Mouse (Mus musculus): ENCODE measurements at regions not wholly inside any gene's neighbourhood (a gene's known extent, or its start where the extent isn't known, plus 50 kb on each side); places are given as distances from the start of the nearest gene placed in this dataset.

DNA sequence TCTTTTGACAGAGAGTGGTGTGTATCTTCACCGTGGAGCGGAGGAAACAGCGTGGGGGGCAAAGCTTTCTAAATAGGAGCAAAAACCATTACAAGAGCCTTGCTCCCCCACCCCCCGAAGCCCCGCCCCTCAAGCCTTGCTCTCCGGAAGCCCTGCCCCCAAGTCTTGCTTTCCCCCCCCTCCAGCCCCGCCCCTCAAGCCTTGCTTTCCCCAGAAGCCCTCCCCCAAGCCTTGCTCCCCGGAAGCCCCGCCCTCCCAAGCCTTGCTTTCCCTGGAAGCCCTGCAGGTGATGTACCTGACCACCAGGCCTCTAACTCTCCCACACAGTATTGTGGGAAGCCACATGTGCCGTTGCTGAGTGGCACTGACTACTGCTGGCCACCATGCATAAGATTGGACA lies 214.8 kb upstream of the A430005L14Rik start:
- no peak overlapping the region for H3K9ac ChIP-seq (replicated peaks)
- no peaks in the 10 kb centered on the region for H3K27me3 ChIP-seq
- H3K4me1 ChIP-seq (replicated peaks) = 0 out of 2 replicates have a peak, but pooled peaks cover 3% of the 10 kb centered on the region
- H3K4me2 ChIP-seq (replicated peaks) = no peak overlapping the region
- WGBS = 91% methylated on average over 10 of the region's 10 CpGs
- no peak for ATAC-seq
- no peaks in the 10 kb centered on the region for H3K36me3 ChIP-seq
- H3K27ac ChIP-seq = no peak overlapping the region
- no peak overlapping the region for H3K4me3 ChIP-seq (replicated peaks)
- no peaks in the 10 kb centered on the region for H3K9me3 ChIP-seq

GRCm38 (mm10) chr4:153752791-153753190 lies 204.2 kb upstream of the A430005L14Rik start:
- Histone ChIP-seq H3K4me1 (replicated peaks) (peaks cover 17% of the 10 kb centered on the region), H3K9ac (replicated peaks) (no peak overlapping the region), H3K4me2 (replicated peaks) (no peak overlapping the region), H3K27ac (no peak overlapping the region), H3K4me3 (replicated peaks) (no peak overlapping the region), H3K27me3 (no peaks in the 10 kb centered on the region), H3K9me3 (no peaks in the 10 kb centered on the region), H3K36me3 (no peaks in the 10 kb centered on the region)
- 73% methylated on average over 6 of the region's 6 CpGs for WGBS
- ATAC-seq = no peak

GRCm38 (mm10) chr4:153758323-153758722 lies 198.7 kb upstream of the A430005L14Rik start:
- Histone ChIP-seq H3K36me3 (no peaks in the 10 kb centered on the region), H3K27me3 (no peaks in the 10 kb centered on the region), H3K4me1 (replicated peaks) (peaks cover 6% of the 10 kb centered on the region; the same call in 1 of the 2 replicates), H3K9ac (replicated peaks) (no peak overlapping the region), H3K4me3 (replicated peaks) (no peak overlapping the region), H3K9me3 (no peaks in the 10 kb centered on the region), H3K27ac (no peak overlapping the region), H3K4me2 (replicated peaks) (no peak overlapping the region)
- 93% methylated on average over 6 of the region's 6 CpGs for WGBS
- ATAC-seq = no peak

DNA sequence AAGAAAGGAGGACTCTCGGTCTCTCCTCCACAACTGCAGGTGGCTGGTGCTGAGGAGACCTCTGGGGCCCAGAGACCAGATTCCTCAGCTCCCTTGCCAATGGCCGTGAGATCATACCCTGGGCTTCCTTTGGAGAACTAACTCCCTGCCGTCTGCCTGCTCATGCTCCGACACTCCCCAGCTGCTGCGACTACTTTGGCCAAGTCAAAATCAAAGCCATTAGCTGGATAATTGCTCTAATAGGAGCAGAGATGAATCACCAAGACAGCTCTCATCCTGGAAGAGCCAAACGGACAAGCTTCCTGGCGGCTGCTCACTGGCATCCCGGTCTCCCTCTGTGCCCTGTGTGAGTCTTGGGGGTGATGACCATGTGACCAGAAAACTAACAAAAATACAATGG lies 198.3 kb upstream of the A430005L14Rik start:
- no peak for ATAC-seq

GRCm38 (mm10) chr4:153760934-153761333 lies 196.1 kb upstream of the A430005L14Rik start:
- Histone ChIP-seq H3K4me2 (replicated peaks) (no peak overlapping the region), H3K36me3 (no peaks in the 10 kb centered on the region), H3K27me3 (no peaks in the 10 kb centered on the region), H3K4me1 (replicated peaks) (no peaks in the 10 kb centered on the region), H3K9ac (replicated peaks) (no peak overlapping the region), H3K4me3 (replicated peaks) (no peak overlapping the region), H3K9me3 (no peaks in the 10 kb centered on the region), H3K27ac (no peak overlapping the region)
- 93% methylated on average over 4 of the region's 4 CpGs for WGBS
- ATAC-seq = no peak

More for the DNA sequence above, 198.3 kb upstream of the A430005L14Rik start:
- WGBS = 79% methylated on average over 8 of the region's 8 CpGs
- Histone ChIP-seq H3K4me2 (replicated peaks) (no peak overlapping the region), H3K27ac (no peak overlapping the region), H3K36me3 (no peaks in the 10 kb centered on the region), H3K27me3 (no peaks in the 10 kb centered on the region), H3K9ac (replicated peaks) (no peak overlapping the region), H3K4me3 (replicated peaks) (no peak overlapping the region), H3K9me3 (no peaks in the 10 kb centered on the region), H3K4me1 (replicated peaks) (peaks cover under 1% of the 10 kb centered on the region; the same call in 1 of the 2 replicates)

DNA sequence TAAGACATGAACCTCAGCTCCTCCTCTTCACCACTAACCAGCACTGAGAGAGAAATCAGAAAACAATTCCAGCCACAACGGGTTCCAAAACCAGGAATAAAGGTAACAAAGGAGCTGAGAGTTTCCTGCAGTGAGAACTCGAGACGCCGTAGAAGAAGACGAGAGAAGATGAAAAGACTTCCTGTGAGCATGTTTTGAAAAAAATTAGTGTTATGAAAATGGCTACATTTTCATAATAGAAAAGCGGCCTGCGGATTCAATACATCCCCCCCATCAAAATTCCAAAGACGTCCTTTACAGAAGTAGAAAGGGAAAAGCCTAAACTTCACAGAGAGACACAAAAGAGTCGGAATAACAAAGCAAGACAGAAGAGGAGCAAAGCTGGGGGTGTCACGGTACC lies 193.6 kb upstream of the A430005L14Rik start:
- no peaks in the 10 kb centered on the region for H3K4me1 ChIP-seq (replicated peaks)
- ATAC-seq = no peak
- H3K27me3 ChIP-seq = no peaks in the 10 kb centered on the region
- H3K9ac ChIP-seq (replicated peaks) = no peak overlapping the region
- H3K36me3 ChIP-seq = no peaks in the 10 kb centered on the region
- H3K9me3 ChIP-seq = no peaks in the 10 kb centered on the region
- H3K4me3 ChIP-seq (replicated peaks) = no peak overlapping the region
- WGBS = 62% methylated on average over 10 of the region's 10 CpGs
- H3K27ac ChIP-seq = no peak overlapping the region
- H3K4me2 ChIP-seq (replicated peaks) = no peak overlapping the region

- H3K9ac ChIP-seq (replicated peaks) = no peak overlapping the region
Observed at GRCm38 (mm10) chr4:153767713-153768112, 189.3 kb upstream of the A430005L14Rik start.

DNA sequence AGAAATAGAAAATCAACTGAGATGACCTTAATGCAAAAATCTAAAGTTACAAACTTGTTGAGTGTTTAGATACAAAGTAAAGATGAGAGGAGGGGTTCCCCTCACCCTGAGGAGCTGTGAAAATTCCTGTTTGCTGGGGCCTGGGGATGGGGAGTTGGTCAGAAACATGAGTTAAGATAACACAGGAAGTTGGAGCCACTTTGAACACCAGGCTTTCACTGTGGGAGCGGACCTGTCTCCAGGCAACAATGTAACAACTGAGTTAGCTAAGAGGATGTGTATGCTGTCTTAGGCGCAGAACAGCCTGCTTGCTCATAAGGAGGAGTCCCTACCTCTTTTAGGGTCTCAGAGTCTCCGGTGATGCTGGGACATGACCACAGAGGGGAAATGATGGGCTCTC lies 188.7 kb upstream of the A430005L14Rik start:
- H3K4me3 ChIP-seq (replicated peaks) = no peak overlapping the region
- no peak overlapping the region for H3K9ac ChIP-seq (replicated peaks)
- H3K4me2 ChIP-seq (replicated peaks) = no peak overlapping the region
- no peak for ATAC-seq
- H3K4me1 ChIP-seq (replicated peaks) = peaks cover 7% of the 10 kb centered on the region; the same call in 1 of the 2 replicates
- no peaks in the 10 kb centered on the region for H3K27me3 ChIP-seq
- 70% methylated on average over 3 of the region's 3 CpGs for WGBS
- no peaks in the 10 kb centered on the region for H3K9me3 ChIP-seq
- no peak overlapping the region for H3K27ac ChIP-seq
- no peaks in the 10 kb centered on the region for H3K36me3 ChIP-seq

More at GRCm38 (mm10) chr4:153767713-153768112, 189.3 kb upstream of the A430005L14Rik start:
- Histone ChIP-seq H3K4me3 (replicated peaks) (no peak overlapping the region), H3K27me3 (no peaks in the 10 kb centered on the region), H3K4me2 (replicated peaks) (no peak overlapping the region), H3K36me3 (no peaks in the 10 kb centered on the region), H3K4me1 (replicated peaks) (peaks cover 7% of the 10 kb centered on the region; the same call in 1 of the 2 replicates), H3K27ac (no peak overlapping the region), H3K9me3 (no peaks in the 10 kb centered on the region)
- no peak for ATAC-seq
- 80% methylated on average over 9 of the region's 9 CpGs for WGBS

DNA sequence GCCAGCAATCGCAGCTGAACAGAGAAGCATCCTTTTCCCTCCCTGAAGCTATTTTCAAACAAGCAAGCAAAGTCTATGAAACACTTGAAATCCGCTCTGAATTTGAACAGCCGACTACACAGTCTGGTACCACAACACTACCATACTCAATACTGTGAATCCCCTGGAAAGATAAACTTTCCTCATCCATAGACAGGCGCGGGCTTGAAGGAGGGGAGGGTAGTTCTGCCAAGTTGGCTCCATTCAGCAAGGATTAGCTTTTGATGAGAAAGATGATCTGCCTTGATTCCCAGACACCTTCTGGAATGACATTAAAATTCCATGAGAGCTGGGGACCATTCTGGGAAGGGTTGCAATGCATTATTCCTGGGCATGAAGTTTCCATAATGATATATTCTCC lies 186.4 kb upstream of the A430005L14Rik start:
- Histone ChIP-seq H3K9ac (replicated peaks) (no peak overlapping the region), H3K9me3 (no peaks in the 10 kb centered on the region), H3K27ac (no peak overlapping the region), H3K36me3 (no peaks in the 10 kb centered on the region), H3K27me3 (no peaks in the 10 kb centered on the region), H3K4me1 (replicated peaks) (peaks cover 7% of the 10 kb centered on the region; the same call in 1 of the 2 replicates), H3K4me2 (replicated peaks) (no peak overlapping the region), H3K4me3 (replicated peaks) (no peak overlapping the region)
- 37% methylated on average over 5 of the region's 5 CpGs for WGBS
- ATAC-seq = no peak

- no peak for ATAC-seq
- H3K27ac ChIP-seq = no peak overlapping the region
- no peak overlapping the region for H3K9ac ChIP-seq (replicated peaks)
- H3K36me3 ChIP-seq = no peaks in the 10 kb centered on the region
- H3K9me3 ChIP-seq = no peaks in the 10 kb centered on the region
- peaks cover 8% of the 10 kb centered on the region for H3K4me1 ChIP-seq (replicated peaks)
- peaks cover 5% of the 10 kb centered on the region; the same call in 1 of the 2 replicates for H3K27me3 ChIP-seq
- no peak overlapping the region for H3K4me3 ChIP-seq (replicated peaks)
- H3K4me2 ChIP-seq (replicated peaks) = no peak overlapping the region
- 88% methylated on average over 2 of the region's 2 CpGs for WGBS
Observed at GRCm38 (mm10) chr4:153780501-153780900, 176.5 kb upstream of the A430005L14Rik start.

DNA sequence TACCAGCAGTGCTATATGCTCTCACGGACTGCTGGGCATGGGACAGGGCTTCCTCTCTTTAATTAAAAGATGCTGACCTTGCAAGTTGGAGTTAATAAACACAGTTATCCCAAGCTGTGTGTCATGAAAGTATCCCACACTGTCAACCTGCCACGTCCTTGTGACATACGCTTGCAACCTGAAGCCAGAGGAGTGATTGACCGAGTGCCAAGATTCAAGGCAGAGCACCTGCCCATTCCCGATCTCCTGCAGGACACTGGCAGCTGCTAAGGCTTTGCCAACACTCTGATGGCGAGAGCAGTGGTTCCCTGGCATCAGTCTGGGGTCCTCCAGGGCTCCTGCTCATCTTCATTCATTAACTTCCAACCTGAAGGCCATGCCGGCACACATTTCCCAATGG lies 175.8 kb upstream of the A430005L14Rik start:
- WGBS = 84% methylated on average over 7 of the region's 7 CpGs

DNA sequence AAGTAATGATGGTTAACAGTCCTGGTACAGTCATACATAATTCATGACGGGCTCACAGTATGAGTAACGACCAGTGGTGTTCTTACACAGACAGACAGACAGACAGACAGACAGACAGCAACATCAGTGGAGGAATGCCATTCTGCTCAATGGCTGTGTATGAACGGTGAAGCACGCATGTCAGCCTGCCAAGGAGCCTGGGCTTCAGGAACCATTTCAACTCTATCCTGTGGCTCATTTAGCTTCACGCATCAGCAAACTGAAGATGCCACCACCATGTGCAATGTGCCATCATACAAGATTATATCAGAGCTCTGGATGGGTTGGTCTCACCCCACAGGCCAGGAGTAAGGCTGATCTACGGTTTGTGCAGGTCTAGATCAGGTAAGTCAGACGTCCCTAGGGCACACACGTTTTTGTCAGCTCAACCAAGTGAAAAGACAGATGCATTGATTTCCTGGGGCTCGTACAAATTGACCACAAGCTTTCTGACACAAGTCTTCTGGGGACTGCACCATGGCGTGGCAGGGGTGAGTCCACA lies 175.0 kb upstream of the A430005L14Rik start:
- no peak overlapping the region for H3K27ac ChIP-seq
- peaks cover 15% of the 10 kb centered on the region for H3K4me1 ChIP-seq (replicated peaks)
- ATAC-seq = no peak
- H3K36me3 ChIP-seq = no peaks in the 10 kb centered on the region
- no peak overlapping the region for H3K9ac ChIP-seq (replicated peaks)
- no peaks in the 10 kb centered on the region for H3K9me3 ChIP-seq
- no peak overlapping the region for H3K4me2 ChIP-seq (replicated peaks)
- WGBS = 83% methylated on average over 10 of the region's 10 CpGs
- no peak overlapping the region for H3K4me3 ChIP-seq (replicated peaks)
- H3K27me3 ChIP-seq = peaks cover 5% of the 10 kb centered on the region; the same call in 1 of the 2 replicates

More for the DNA sequence above, 175.8 kb upstream of the A430005L14Rik start:
- H3K27me3 ChIP-seq = peaks cover 5% of the 10 kb centered on the region; the same call in 1 of the 2 replicates
- no peaks in the 10 kb centered on the region for H3K9me3 ChIP-seq
- no peaks in the 10 kb centered on the region for H3K36me3 ChIP-seq
- H3K9ac ChIP-seq (replicated peaks) = no peak overlapping the region
- H3K4me1 ChIP-seq (replicated peaks) = peaks cover 15% of the 10 kb centered on the region
- ATAC-seq = no peak
- no peak overlapping the region for H3K27ac ChIP-seq
- no peak overlapping the region for H3K4me2 ChIP-seq (replicated peaks)
- no peak overlapping the region for H3K4me3 ChIP-seq (replicated peaks)

DNA sequence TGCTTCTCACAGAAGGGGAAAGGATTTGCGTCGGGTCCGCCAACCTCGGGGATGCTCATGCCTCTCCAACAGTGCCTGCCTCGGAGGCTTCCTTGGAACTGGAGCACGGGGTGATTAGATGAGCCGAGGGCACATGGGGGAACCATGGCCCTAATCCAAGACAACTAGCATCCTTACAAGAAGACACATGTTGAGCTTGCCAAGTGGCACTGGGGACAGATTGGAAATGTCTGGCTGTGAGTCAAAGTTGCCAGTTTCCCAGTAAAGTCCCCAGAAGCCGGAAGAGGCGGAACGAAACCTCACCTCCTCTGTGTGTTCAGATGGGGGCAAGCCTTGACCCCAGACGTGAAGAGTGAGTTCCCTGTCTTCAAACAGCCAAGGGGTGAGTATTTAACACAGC lies 172.6 kb upstream of the A430005L14Rik start:
- Histone ChIP-seq H3K9me3 (no peaks in the 10 kb centered on the region), H3K4me3 (replicated peaks) (no peak overlapping the region), H3K4me1 (replicated peaks) (peaks cover 20% of the 10 kb centered on the region), H3K27me3 (peaks cover 5% of the 10 kb centered on the region), H3K9ac (replicated peaks) (no peak overlapping the region), H3K36me3 (no peaks in the 10 kb centered on the region), H3K27ac (no peak overlapping the region), H3K4me2 (replicated peaks) (no peak overlapping the region)
- WGBS = 84% methylated on average over 11 of the region's 11 CpGs
- ATAC-seq = no peak
